Mouse (Mus musculus): ENCODE results near the gene Prrg2.

- TF ChIP-seq CTCF (IDR thresholded peaks at IDR 0.05; ENCODE audit: borderline replicate concordance, control insufficient read depth, extremely low read depth, insufficient read depth, low read length, poor library complexity) (no peak), POLR2A (IDR thresholded peaks at IDR 0.05; ENCODE audit: control insufficient read depth, extremely low read depth, insufficient read depth, low read length, poor library complexity) (no peak)
Observed at GRCm38 (mm10) chr7:45105491-45105890, 43.0 kb upstream of the Prrg2 start.

All from thymus, adult 2 months (tissue).